Mouse (Mus musculus) heart, embryonic 14.5 days (tissue): ENCODE data around the gene Atp4b. TPM values are rescaled to one million over a fixed set of nuclear protein-coding genes. Genes with fewer than 3 reads are reported as not detected.
A peak's percentile ranks its signal among the peaks of the same experiment; 100 is the strongest.
"Not testable (repeated sequence)": the region's sequence is repeated elsewhere in the genome, so short reads cannot be mapped to it uniquely, and the experiment has no call there.

Experiments
- ATAC-seq: fragments of 200-750 bp; cut with Nextera tagmentation; 2 replicates; pipeline ENCODE4 v1.8.0; 2017; ENCODE audit warnings: low read depth, moderate TSS enrichment; ENCODE audit not compliant: insufficient number of reproducible peaks, insufficient read depth, low FRiP score
- H3K27ac ChIP-seq, 2 experiments: fragments of 200-500 bp in 1 of 2; fragments of 300-500 bp in 1 of 2; sonication (generic) in 1 of 2; replicated peaks in 1 of 2; 2 replicates each; pipeline ENCODE4 v1.5.1; 2012 to 2014; ENCODE audit warnings: low read depth in 2 of 2, low read length in 2 of 2, control low read depth in 1 of 2, mild to moderate bottlenecking in 1 of 2, mixed read lengths in 1 of 2; ENCODE audit not compliant: control insufficient read depth in 1 of 2, insufficient read depth in 1 of 2
- H3K27me3 ChIP-seq: fragments of 300-500 bp; sonication (generic); 2 replicates; pipeline ENCODE4 v1.6.1; 2014; ENCODE audit warnings: mild to moderate bottlenecking, low read length, control low read depth; ENCODE audit not compliant: control insufficient read depth, insufficient read depth
- H3K36me3 ChIP-seq: fragments of 300-500 bp; sonication (generic); 2 replicates; pipeline ENCODE4 v1.6.1; 2014; ENCODE audit warnings: mild to moderate bottlenecking, control low read depth, low read length, mixed read lengths; ENCODE audit not compliant: control insufficient read depth, insufficient read depth
- H3K4me1 ChIP-seq, 2 experiments: fragments of 200-500 bp in 1 of 2; fragments of 300-500 bp in 1 of 2; sonication (generic) in 1 of 2; 2 replicates each; pipeline ENCODE4 v1.6.1; 2012 to 2014; ENCODE audit warnings: low read length in 2 of 2, control low read depth in 1 of 2, mixed read lengths in 1 of 2; ENCODE audit not compliant: control insufficient read depth in 2 of 2, insufficient read depth in 2 of 2
- H3K4me2 ChIP-seq: fragments of 300-500 bp; sonication (generic); 2 replicates; pipeline ENCODE4 v1.6.1; 2014; ENCODE audit warnings: mild to moderate bottlenecking, low read length
- H3K4me3 ChIP-seq, 2 experiments: fragments of 200-500 bp in 1 of 2; fragments of 300-500 bp in 1 of 2; sonication (generic) in 1 of 2; 2 replicates each; pipeline ENCODE4 v1.5.1; 2012 to 2014; ENCODE audit warnings: low read length in 2 of 2, mild to moderate bottlenecking in 2 of 2, control low read depth in 1 of 2, low read depth in 1 of 2, moderate library complexity in 1 of 2; ENCODE audit not compliant: control insufficient read depth in 1 of 2, insufficient read depth in 1 of 2
- H3K9ac ChIP-seq: fragments of 300-500 bp; sonication (generic); 2 replicates; pipeline ENCODE4 v1.6.1; 2014; ENCODE audit warnings: mild to moderate bottlenecking, low read length
- H3K9me3 ChIP-seq: fragments of 300-500 bp; sonication (generic); 2 replicates; pipeline ENCODE4 v1.6.1; 2016; ENCODE audit warnings: low read length, control low read depth; ENCODE audit not compliant: control insufficient read depth
- WGBS: fragments of 180-500 bp; shearing (Covaris S2); extraction: QIAGEN DNeasy Blood & Tissue Kit; methylation state at CpG from one replicate; pipeline ENCODE4 v1.1.7; 2014; 5-methylcytosine and 5-hydroxymethylcytosine counted together
- polyA plus RNA-seq: library from polyadenylated mRNA; unstranded; fragments of >200 nt; fragmentation: Nextera tagmentation; extraction: Ambion mirVana; gene quantifications from 2 replicates; pipeline ENCODE4 v1.2.1, GENCODE M21; 2014

Atp4b gene
- polyA plus RNA-seq, 1 experiment from 2014 or later, result not detected

DNA sequence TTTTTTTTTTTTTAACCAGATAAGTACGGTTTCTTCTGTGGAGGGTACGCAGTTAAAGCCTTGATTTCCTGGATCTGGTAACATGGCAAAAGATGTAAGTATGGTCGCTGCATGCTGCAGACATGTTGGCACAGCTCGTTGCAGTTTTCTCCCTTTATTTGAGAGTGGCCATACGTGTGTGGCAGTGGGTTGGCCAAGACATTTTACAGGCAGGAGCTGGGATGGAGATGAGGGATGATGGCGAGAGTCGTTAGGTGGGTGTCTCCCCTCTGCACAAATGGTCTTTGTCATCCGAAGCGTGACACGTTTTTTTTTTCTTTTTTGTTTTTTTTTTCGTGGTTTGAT is 57.0 kb downstream of the Atp4b start:
- no peak for ATAC-seq
- Histone ChIP-seq H3K9me3 (no peaks in the 10 kb centered on the region), H3K27ac (no peak overlapping the region), H3K4me3 (peak overlapping the region; percentile 81 to 86), H3K36me3 (peaks cover 47% of the 10 kb centered on the region), H3K9ac (peak overlapping the region; percentile 97), H3K4me1 (peaks cover 4 to 14% of the 10 kb centered on the region in 2 experiments), H3K27me3 (no peaks in the 10 kb centered on the region), H3K4me2 (peak overlapping the region; percentile 93)
- WGBS, result 13% methylated on average over 11 of the region's 11 CpGs

DNA sequence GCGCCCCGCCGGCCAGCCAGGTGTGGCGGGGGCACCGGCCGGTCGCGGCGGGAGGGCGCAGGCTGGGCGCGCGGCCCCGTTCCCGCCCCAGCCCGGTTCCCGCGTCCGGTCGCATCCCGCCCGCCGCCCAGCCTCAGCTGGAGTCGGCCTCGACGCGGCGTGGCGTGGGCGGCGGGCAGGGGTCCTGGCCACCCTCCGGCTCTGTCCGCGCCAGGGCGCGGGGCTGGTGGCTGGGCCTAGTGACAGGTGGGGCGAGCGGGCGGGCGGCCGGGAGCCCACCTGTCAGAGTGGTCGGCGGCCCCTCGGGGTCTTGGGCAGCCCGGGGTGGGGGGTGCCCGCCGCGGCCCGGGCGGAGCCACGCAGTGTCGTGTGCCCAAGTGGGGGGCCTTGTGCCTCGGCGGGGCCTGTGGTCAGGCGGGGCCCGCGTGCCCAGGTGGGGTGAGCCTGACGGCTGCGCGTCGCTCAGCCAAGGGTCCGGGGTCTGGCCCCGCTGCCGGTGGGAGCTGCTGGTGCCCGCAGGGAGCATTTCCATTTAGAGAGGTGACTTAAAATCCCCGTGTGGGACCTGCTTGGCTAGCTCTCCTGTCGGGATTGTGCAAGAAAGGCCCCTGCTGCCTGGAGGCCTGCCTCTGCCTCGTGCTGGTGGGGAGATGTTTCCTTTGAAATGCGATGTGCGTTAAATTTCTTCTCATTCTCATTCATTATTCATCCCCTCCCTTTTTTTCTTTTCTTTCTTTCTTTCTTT is 57.6 kb downstream of the Atp4b start:
- Histone ChIP-seq H3K4me3 (peak overlapping the region; percentile 81 to 86), H3K27ac (peak overlapping the region in 1 of 2 experiments; percentile 75; a peak in 2 of 4 replicates), H3K36me3 (peaks cover 41% of the 10 kb centered on the region), H3K9ac (peak overlapping the region; percentile 97), H3K27me3 (no peaks in the 10 kb centered on the region), H3K4me2 (peak overlapping the region; percentile 93), H3K9me3 (no peaks in the 10 kb centered on the region), H3K4me1 (peaks cover 4 to 14% of the 10 kb centered on the region in 2 experiments)
- peak; percentile 45 for ATAC-seq
- WGBS, result 0% methylated on average over 49 of the region's 70 CpGs

DNA sequence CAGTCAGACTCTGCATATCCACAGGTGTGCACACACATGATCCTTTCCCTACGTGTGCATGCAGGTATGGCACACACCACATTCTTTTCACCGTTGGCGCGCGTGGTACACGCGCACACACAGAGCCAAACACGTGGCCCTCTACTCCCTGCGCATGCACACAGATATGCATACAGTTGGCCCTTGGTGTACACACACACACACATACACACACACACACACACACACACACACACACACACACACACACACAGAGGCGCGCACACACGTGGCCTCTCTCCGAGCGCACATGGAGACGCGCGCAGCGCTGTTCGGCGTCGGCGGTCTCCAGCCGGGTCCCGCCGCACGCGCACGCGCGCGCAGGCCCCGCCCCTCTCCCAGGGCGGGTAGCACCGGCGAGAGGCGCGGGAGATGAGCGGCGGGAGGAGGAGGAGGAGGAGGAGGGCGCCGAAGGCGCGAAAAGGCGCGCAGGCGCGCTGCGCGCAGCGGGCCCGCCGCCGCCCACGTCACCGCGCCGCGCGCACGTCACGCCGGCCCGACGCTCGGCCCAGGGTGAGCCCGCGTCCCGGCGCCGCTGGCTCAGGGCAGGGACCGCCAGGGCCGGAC is 58.3 kb downstream of the Atp4b start, which contains the start of gene Tfdp1:
Gene Tfdp1 (plus strand): TSS at position 497 of the 606 bp plus-strand sequence.
- Histone ChIP-seq H3K4me3 (peak within 1 kb of the TSS; percentile 81 to 86), H3K4me1 (peaks cover 4 to 14% of the 10 kb centered on the region in 2 experiments), H3K27ac (peak within 1 kb of the TSS; percentile 1 to 75; a peak in 2 of 4 replicates), H3K9me3 (no peaks in the 10 kb centered on the region), H3K36me3 (peaks cover 34% of the 10 kb centered on the region), H3K27me3 (no peaks in the 10 kb centered on the region), H3K9ac (peak within 1 kb of the TSS; percentile 97), H3K4me2 (peak within 1 kb of the TSS; percentile 93)
- peak; percentile 87 for ATAC-seq
- WGBS, result 2% methylated on average over 32 of the region's 72 CpGs

DNA sequence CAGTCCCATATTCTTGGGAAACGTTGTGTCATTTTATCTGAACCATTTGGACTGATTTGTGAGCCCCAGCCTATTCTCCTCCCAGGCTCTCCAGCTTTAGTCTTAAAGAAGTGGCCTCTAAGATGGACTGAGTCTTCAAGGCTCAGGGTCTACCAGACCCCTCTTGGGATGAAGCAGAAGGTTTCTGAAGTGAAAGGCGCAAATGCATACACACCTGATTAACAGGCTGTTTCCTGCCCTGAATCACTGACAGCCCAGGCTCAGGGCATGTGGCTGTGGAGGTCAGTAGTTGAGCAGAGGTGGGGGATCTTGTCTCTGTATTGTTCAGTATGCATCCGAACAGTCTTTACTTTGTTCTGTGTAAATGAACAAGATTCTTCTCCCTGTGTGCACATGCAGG is 58.9 kb downstream of the Atp4b start:
- peaks cover 4 to 14% of the 10 kb centered on the region in 2 experiments for H3K4me1 ChIP-seq
- 72% methylated on average over 3 of the region's 3 CpGs for WGBS
- H3K9me3 ChIP-seq, result no peaks in the 10 kb centered on the region
- H3K27me3 ChIP-seq, result no peaks in the 10 kb centered on the region
- ATAC-seq, result no peak
- H3K9ac ChIP-seq, result no peak overlapping the region
- peak overlapping the region; percentile 93; the same call in 1 of the 2 replicates for H3K4me2 ChIP-seq
- no peak overlapping the region for H3K27ac ChIP-seq
- peaks cover 27% of the 10 kb centered on the region for H3K36me3 ChIP-seq
- H3K4me3 ChIP-seq, result no peak overlapping the region

DNA sequence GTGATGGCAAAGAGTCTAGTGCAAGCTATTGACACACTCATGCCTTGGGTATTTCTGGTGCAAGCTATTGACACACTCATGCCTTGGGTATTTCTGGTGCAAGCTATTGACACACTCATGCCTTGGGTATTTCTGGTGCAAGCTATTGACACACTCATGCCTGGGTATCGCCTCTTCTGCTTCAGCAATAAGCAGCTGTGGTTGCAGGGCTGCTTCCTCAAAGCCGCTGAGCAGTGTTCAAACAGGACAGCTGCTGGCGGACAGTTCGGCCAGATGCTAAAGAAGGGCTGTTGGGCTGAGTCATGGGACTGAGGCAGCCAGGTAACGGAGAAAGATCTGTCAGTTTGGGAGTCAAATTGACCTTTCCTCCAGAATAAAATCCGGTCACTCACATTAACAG is 59.4 kb downstream of the Atp4b start:
- H3K27me3 ChIP-seq, H3K9me3 ChIP-seq, ATAC-seq, H3K27ac ChIP-seq, H3K4me3 ChIP-seq, H3K4me2 ChIP-seq, H3K9ac ChIP-seq: not testable (repeated sequence)
- Histone ChIP-seq H3K36me3 (peaks cover 23% of the 10 kb centered on the region), H3K4me1 (peaks cover 4 to 14% of the 10 kb centered on the region in 2 experiments)
- 80% methylated on average over 6 of the region's 6 CpGs for WGBS

Other genes with a start within 250 kb of the Atp4b start
- 355 and 361 TPM in 2 replicates for gene Lamp1, start 237.7 kb downstream of the Atp4b start, polyA plus RNA-seq
- gene Grtp1, start 196.2 kb downstream of the Atp4b start, polyA plus RNA-seq, result 19.6 and 21.3 TPM in 2 replicates
- 225 and 239 TPM in 2 replicates for gene Adprhl1, start 142.7 kb downstream of the Atp4b start, polyA plus RNA-seq
- gene Dcun1d2, start 108.7 kb downstream of the Atp4b start, polyA plus RNA-seq, result 30.4 and 30.9 TPM in 2 replicates
- 37.2 and 39.6 TPM in 2 replicates for gene Tmco3, start 108.6 kb downstream of the Atp4b start, polyA plus RNA-seq
- 79.0 and 82.2 TPM in 2 replicates for gene Tfdp1, start 58.1 kb downstream of the Atp4b start, polyA plus RNA-seq
- gene Grk1, start 8.3 kb upstream of the Atp4b start, polyA plus RNA-seq, result not detected in 2 replicates
- gene Tmem255b, start 38.4 kb upstream of the Atp4b start, polyA plus RNA-seq, result 0.97 and 1.6 TPM in 2 replicates
- 123 and 151 TPM in 2 replicates for gene Gas6, start 97.7 kb upstream of the Atp4b start, polyA plus RNA-seq
- gene 1700029H14Rik, start 165.6 kb upstream of the Atp4b start, polyA plus RNA-seq, result not detected in 2 replicates